Mouse (Mus musculus) hindbrain, embryonic 16.5 days (tissue): ENCODE results near the gene Serp1. TPM values are rescaled to one million over a fixed set of nuclear protein-coding genes. Genes with fewer than 3 reads are reported as not detected.

Experiments
- ATAC-seq: fragments of 200-750 bp; cut with Nextera tagmentation; 2 replicates; pipeline ENCODE4 v1.8.0; 2017; ENCODE audit warnings: moderate TSS enrichment, moderate library complexity
- H3K27ac ChIP-seq: fragments of 300-500 bp; sonication (generic); 2 replicates; pipeline ENCODE4 v1.5.1; 2014; ENCODE audit warnings: low read depth, mild to moderate bottlenecking, control low read depth, low read length, moderate library complexity
- H3K27me3 ChIP-seq: fragments of 300-500 bp; sonication (generic); replicated peaks from 2 replicates; pipeline ENCODE4 v1.6.1; 2014; ENCODE audit warnings: low read length; ENCODE audit not compliant: control insufficient read depth, insufficient read depth
- H3K36me3 ChIP-seq: fragments of 300-500 bp; sonication (generic); 2 replicates; pipeline ENCODE4 v1.6.1; 2014; ENCODE audit warnings: mild to moderate bottlenecking, low read length, moderate library complexity, mixed read lengths; ENCODE audit not compliant: control insufficient read depth, insufficient read depth
- H3K4me1 ChIP-seq: fragments of 300-500 bp; sonication (generic); 2 replicates; pipeline ENCODE4 v1.6.1; 2014; ENCODE audit warnings: low read depth, low read length; ENCODE audit not compliant: control insufficient read depth, insufficient read depth
- H3K4me2 ChIP-seq: fragments of 300-500 bp; sonication (generic); 2 replicates; pipeline ENCODE4 v1.6.1; 2014; ENCODE audit warnings: mild to moderate bottlenecking, low read length, control low read depth, moderate library complexity
- H3K4me3 ChIP-seq: fragments of 300-500 bp; sonication (generic); 2 replicates; pipeline ENCODE4 v1.5.1; 2014; ENCODE audit warnings: mild to moderate bottlenecking, low read length, control low read depth, moderate library complexity
- H3K9ac ChIP-seq: fragments of 300-500 bp; sonication (generic); 2 replicates; pipeline ENCODE4 v1.6.1; 2014; ENCODE audit warnings: low read depth, mild to moderate bottlenecking, control low read depth, low read length, moderate library complexity
- H3K9me3 ChIP-seq: fragments of 300-500 bp; sonication (generic); 2 replicates; pipeline ENCODE4 v1.6.1; 2014; ENCODE audit warnings: mild to moderate bottlenecking, low read length, moderate library complexity; ENCODE audit not compliant: control insufficient read depth
- WGBS: fragments of 180-500 bp; shearing (Covaris S2); extraction: QIAGEN DNeasy Blood & Tissue Kit; methylation state at CpG from one replicate; pipeline ENCODE4 v1.1.7; 2014; 5-methylcytosine and 5-hydroxymethylcytosine counted together
- polyA plus RNA-seq: library from polyadenylated mRNA; unstranded; fragments of >200 nt; fragmentation: Nextera tagmentation; extraction: Ambion mirVana; gene quantifications from 2 replicates; pipeline ENCODE4 v1.2.1, GENCODE M21; 2015

The Serp1 gene
- 59.2 and 63.1 TPM in 2 replicates for polyA plus RNA-seq

DNA sequence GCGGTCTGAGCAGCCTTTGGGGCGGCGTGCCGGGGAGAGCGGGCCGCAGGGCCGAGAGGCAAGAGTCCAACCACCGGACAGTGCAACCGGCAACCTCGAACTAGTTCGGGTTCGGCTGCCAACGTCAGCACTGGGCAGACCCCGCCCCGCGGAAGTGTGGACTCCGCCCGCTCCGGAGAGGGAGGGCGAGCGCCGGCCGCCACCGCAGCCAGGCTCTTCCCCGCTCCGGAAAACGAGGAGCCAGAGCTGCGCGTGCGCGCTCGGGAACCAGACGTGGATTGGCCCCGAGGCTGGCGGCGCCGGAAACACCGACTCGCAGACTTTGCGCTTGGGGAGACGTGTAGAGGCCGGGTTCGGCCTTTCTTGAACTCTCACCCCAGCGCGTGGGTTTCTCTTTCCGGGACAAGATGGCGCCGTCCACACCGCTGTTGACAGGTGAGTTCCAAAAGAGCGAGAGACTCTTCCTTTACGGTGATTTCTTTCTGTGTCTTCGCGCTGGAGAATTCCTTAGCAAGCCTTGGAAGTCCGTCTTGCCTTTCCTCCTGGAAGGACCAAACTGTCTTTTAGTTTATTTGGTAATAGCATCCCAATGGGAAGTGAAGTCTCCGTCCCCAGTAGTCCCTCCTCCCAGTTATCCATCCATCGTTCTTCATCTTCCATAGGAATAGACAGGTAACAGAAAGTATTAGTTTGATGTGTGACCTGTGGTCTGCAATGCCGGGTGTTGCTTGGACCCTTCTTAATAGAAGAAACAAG lies at the start of gene Serp1, which contains the start of gene Eif2a:
Gene Serp1, minus strand, starts transcription at position 241 of the 756 bp plus-strand sequence.
Gene Eif2a, plus strand, starts transcription at position 170 of the 756 bp plus-strand sequence.
- Histone ChIP-seq H3K4me2 (peak within 1 kb of the TSS; percentile 73), H3K4me3 (peak within 1 kb of the TSS; percentile 99), H3K9me3 (no peaks in the 10 kb centered on the region), H3K9ac (peak within 1 kb of the TSS; percentile 97), H3K27ac (peak within 1 kb of the TSS; percentile 95), H3K27me3 (no peaks in the 10 kb centered on the region), H3K36me3 (peaks cover 9% of the 10 kb centered on the region), H3K4me1 (peaks cover 15% of the 10 kb centered on the region)
- WGBS = under 1% methylated on average over 49 of the region's 57 CpGs
- peak; percentile 99 for ATAC-seq

DNA sequence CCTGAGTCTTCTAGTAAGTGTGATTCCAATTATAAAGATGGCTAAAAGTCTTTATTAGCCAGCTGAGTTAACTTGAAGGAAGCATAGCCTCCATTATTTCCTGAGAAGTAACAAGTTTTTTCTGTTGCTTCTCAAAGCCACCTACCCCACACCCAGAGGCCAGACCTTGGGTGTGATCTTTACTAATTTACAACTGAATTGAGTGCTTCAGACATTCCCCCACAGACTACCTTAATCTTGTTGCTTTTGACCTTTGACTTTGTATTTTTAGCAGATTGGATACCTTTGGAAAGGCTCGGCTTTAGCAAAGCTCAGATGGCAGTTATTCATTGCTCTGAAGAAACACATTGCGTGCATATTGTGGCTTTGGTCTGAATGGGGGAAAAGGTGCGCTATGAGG lies 45.1 kb upstream of the Serp1 start:
- 91% methylated on average over 3 of the region's 3 CpGs for WGBS
- H3K36me3 ChIP-seq = no peaks in the 10 kb centered on the region
- ATAC-seq = no peak

DNA sequence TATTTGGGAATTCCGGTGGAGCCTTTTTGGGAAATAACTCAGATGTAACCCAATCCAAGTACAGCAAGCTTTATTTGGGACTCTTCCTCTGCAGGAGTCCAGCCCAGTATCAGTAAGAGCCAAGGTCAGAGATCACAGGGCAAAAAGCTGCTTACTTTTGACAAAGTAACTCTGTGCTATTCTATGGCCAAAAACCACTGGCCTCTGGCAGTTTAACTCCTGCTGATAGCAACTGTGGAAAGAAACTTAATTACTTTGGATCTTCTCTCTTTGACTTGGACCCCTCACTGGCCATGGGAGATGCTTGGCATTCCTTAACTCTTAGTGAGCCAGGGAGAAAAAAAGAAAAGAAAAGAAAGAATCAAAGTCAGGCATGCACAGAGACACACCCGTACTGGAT lies 35.7 kb upstream of the Serp1 start:
- no peak for ATAC-seq

More for the DNA sequence above, 45.1 kb upstream of the Serp1 start:
- no peak overlapping the region for H3K4me2 ChIP-seq
- no peaks in the 10 kb centered on the region for H3K27me3 ChIP-seq
- H3K9me3 ChIP-seq = no peaks in the 10 kb centered on the region
- no peak overlapping the region for H3K27ac ChIP-seq
- no peak overlapping the region for H3K4me3 ChIP-seq
- H3K4me1 ChIP-seq = no peaks in the 10 kb centered on the region
- H3K9ac ChIP-seq = no peak overlapping the region

DNA sequence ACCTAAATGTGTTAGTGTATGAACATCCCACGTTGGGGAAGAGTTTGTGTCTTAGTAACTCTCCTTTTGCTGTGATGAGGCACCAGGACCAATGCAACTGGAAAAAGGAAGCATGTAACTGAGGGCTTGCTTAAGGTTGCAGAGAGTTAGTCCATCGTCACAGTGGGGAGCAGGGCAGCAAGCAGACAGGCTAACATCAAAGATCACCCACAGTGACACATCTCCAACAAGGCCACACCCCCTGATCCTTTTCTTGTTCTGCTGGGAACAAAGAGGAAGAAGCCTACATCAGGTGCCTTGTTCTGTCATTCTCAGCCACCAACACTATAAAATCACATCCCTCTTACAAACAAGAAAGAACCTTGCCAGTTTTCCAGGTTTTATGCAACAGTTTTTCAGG lies 34.2 kb upstream of the Serp1 start:
- H3K9ac ChIP-seq = no peak overlapping the region
- no peaks in the 10 kb centered on the region for H3K4me1 ChIP-seq
- H3K27me3 ChIP-seq = no peaks in the 10 kb centered on the region
- peaks cover 10% of the 10 kb centered on the region for H3K36me3 ChIP-seq
- no peak for ATAC-seq
- H3K4me3 ChIP-seq = no peak overlapping the region
- WGBS = 21% methylated on average over 2 of the region's 2 CpGs
- no peak overlapping the region for H3K4me2 ChIP-seq
- H3K27ac ChIP-seq = no peak overlapping the region
- no peaks in the 10 kb centered on the region for H3K9me3 ChIP-seq

More for the DNA sequence above, 35.7 kb upstream of the Serp1 start:
- Histone ChIP-seq H3K4me2 (no peak overlapping the region), H3K27ac (no peak overlapping the region), H3K4me3 (no peak overlapping the region), H3K27me3 (no peaks in the 10 kb centered on the region), H3K36me3 (peaks cover 4% of the 10 kb centered on the region), H3K9me3 (no peaks in the 10 kb centered on the region), H3K9ac (no peak overlapping the region), H3K4me1 (no peaks in the 10 kb centered on the region)
- WGBS = 18% methylated on average over 2 of the region's 2 CpGs

DNA sequence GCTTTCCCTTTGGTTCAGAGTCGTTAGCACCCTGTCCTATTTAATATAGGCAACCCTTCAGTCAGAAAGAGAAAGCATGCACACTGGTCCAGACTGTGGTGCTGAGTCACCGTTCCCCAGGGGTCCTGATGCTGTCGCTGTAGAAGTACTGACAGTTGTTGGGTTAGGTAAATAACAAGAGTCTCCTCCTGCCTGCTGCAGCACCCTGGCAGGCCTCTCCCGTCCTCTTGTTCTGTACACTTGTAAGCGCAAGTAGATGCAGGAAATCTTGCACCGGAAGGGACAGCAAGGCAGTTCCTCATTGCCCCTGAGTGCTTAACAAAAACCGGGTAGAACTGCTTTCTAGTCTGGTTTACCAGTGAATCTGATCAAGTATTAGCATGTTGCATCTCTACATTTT lies 31.0 kb upstream of the Serp1 start:
- Histone ChIP-seq H3K9ac (no peak overlapping the region), H3K4me3 (no peak overlapping the region), H3K27me3 (no peaks in the 10 kb centered on the region), H3K4me2 (no peak overlapping the region), H3K9me3 (no peaks in the 10 kb centered on the region), H3K4me1 (no peaks in the 10 kb centered on the region), H3K27ac (no peak overlapping the region), H3K36me3 (peaks cover 22% of the 10 kb centered on the region)
- ATAC-seq = no peak
- WGBS = 82% methylated on average over 7 of the region's 7 CpGs

DNA sequence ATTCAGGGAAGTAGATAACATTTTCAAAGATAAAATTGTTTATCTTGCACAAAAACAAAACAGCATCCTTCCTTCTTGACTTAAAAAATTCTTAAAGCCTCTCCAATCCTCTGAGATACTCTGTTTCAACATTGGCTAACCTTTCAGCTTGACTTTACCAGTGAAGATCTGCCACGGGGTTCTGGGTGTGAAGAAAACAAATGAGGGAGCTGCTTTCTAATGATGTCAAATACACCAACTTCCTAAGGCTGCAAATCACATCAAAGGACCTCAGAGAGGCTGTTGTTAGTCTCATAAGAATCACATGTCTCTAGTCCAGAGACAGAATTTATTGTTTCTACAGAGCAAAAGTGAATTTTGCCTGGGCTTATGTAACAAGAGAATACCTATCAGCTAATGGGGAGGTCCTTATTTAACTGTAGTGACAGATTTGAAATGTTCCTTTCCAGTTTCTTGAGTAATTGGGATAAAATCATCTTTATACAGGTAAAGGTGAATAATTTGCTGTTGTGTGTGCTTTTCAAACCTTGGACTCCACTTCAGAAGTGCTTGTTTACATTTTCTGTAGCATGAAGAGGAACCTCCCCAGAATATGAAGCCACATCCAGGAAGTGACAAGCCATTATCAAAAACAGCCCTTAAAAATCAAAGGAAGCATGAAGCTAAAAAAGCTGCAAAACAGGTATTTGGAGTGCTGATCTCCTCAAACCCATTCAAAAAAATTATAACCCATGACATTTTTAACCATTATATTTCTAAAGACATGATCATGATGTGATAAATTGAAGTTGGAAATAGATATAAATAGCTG lies 26.5 kb upstream of the Serp1 start:
- H3K27ac ChIP-seq = no peak overlapping the region
- no peak overlapping the region for H3K9ac ChIP-seq
- no peak for ATAC-seq
- peaks cover 28% of the 10 kb centered on the region for H3K36me3 ChIP-seq
- H3K4me2 ChIP-seq = no peak overlapping the region
- no peak overlapping the region for H3K4me3 ChIP-seq
- no peaks in the 10 kb centered on the region for H3K4me1 ChIP-seq
- WGBS = 89% methylated on average over 1 of the region's 1 CpGs
- no peaks in the 10 kb centered on the region for H3K9me3 ChIP-seq
- H3K27me3 ChIP-seq = no peaks in the 10 kb centered on the region

DNA sequence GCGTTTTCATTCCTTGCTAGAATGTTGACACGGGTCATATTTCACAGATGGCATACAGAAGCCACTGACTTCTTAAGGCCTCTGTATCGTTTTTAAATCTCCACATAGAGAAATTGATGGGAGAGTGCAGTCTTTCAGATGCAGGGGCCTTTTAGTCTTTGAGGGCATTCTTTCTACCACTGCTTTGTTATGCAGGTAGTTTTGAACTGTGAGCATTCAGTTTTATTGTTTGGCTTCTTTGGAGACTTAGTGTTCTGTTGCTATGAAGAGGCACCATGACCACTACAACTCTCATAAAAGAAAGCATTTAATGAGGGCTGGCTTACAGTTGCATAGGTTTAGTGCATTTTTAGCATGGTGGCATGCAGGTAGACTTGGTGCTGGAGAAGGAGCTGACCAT lies 10.9 kb upstream of the Serp1 start:
- H3K27me3 ChIP-seq = no peaks in the 10 kb centered on the region
- no peak for ATAC-seq
- no peak overlapping the region for H3K4me3 ChIP-seq
- no peaks in the 10 kb centered on the region for H3K9me3 ChIP-seq
- no peaks in the 10 kb centered on the region for H3K4me1 ChIP-seq
- peaks cover 31% of the 10 kb centered on the region for H3K36me3 ChIP-seq
- no peak overlapping the region for H3K9ac ChIP-seq
- WGBS = 93% methylated on average over 3 of the region's 3 CpGs
- H3K4me2 ChIP-seq = no peak overlapping the region
- H3K27ac ChIP-seq = no peak overlapping the region

DNA sequence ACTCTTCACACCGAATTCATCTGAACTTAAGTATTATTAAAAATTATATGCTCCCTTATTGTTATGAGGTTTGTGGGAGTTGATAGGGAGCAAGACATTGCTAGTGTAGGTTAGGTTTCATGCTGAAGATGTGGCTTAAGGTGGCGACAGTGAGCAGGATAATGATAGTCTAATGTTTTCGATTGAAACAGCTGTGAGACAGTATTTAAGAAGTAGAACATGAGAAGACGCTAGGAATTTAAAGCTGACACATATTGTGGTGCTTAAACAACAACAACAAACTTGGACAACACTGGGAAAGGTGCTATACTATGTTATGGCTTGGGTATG lies 681 bp upstream of the Serp1 start:
- WGBS = 6% methylated on average over 4 of the region's 4 CpGs
- H3K9ac ChIP-seq = peak overlapping the region; percentile 58
- peak overlapping the region; percentile 99 for H3K4me3 ChIP-seq
- H3K4me1 ChIP-seq = peaks cover 15% of the 10 kb centered on the region
- H3K36me3 ChIP-seq = peaks cover 7% of the 10 kb centered on the region
- H3K27ac ChIP-seq = peak overlapping the region; percentile 71; the same call in 1 of the 2 replicates
- no peak for ATAC-seq
- H3K4me2 ChIP-seq = peak overlapping the region; percentile 71
- H3K9me3 ChIP-seq = no peaks in the 10 kb centered on the region
- H3K27me3 ChIP-seq = no peaks in the 10 kb centered on the region

DNA sequence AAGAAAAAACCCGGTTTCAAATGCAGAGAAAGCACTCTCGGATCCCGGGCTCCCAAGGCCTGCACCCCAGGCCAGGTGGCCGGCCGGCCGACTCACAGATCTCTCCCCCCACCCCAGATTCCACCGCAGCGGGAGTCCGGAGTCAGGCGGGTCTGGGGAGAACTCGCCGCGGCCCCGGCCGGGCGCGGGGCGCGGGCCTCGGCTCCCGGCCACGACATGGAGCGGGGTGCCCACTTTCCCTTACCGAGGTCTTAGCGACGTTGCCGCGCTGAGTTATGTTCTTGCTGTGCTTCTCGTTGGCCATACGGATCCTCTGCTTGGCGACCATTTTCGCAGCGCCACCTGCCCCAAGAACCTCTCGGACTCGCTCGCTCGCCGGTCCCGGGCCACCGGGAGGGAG lies 526 bp downstream of the Serp1 start:
- Histone ChIP-seq H3K27ac (peak overlapping the region; percentile 95), H3K36me3 (peaks cover 12% of the 10 kb centered on the region), H3K4me3 (peak overlapping the region; percentile 99), H3K27me3 (no peaks in the 10 kb centered on the region), H3K4me1 (peaks cover 15% of the 10 kb centered on the region), H3K9ac (peak overlapping the region; percentile 97), H3K9me3 (no peaks in the 10 kb centered on the region), H3K4me2 (peak overlapping the region; percentile 73)
- ATAC-seq = no peak; the same call in 1 of the 2 replicates
- 0% methylated on average over 36 of the region's 40 CpGs for WGBS
